Mouse (Mus musculus): ENCODE data around the gene Hectd2.

Hectd2 gene

DNA sequence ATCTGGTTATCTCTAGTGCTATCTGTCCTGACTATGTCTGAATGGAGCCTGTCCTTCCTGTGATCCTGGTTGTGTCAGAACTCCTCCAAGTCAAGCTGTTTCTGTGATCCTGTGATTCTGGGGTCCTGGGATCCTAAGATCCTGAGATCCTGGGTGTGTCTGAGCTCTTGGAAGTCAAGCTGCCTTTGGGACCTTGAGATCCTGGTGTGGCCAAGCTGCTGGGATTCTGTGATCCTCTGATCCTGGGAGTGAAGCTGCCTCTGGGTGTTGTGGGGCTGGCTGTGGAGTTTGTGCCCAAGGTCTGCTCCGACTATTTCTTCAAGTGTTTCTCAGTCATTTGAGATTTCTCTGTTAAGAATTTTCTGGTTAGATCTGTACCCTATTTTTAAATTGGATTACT is 98.2 kb downstream of the Hectd2 start:
- no peak for DNase-seq

DNA sequence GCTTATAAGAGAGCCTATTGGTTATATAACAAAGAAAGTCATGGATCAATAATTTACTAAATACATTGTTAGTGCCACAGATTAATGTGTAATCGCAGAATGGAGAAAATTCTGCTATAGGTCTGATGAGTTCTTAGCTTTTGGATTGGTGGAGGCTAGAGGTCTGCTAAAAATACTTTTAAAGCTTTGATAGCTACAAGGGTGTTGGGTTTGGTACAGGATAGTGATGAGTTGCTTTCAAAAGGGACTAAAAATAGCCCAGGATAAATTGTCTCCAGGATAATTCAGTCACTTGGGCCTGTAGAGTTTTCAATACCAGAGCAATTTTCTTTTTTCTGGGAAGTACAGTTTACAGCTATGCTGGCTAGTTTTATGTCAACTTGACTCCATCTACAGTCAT is 108.3 kb downstream of the Hectd2 start:
- no peak for DNase-seq

DNA sequence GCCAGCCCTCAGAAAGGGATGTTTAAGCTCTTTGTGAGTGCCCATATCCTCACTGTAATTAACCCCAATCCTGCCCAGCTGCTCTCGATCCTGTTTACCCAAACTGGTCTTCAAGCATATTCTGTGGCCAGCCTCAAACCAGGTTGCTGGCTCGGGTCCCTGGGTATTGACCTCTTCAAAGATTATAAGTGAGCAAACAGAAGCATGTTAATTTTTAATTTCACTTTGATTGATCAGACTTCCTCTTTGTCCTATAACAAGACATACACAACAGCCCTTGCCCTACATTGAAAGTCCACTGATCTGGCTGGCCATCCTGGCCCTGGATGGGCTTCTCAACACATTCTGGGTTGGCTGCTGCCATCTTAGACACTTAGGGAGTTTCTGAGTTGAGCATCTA is 109.5 kb downstream of the Hectd2 start:
- DNase-seq, result no peak

DNA sequence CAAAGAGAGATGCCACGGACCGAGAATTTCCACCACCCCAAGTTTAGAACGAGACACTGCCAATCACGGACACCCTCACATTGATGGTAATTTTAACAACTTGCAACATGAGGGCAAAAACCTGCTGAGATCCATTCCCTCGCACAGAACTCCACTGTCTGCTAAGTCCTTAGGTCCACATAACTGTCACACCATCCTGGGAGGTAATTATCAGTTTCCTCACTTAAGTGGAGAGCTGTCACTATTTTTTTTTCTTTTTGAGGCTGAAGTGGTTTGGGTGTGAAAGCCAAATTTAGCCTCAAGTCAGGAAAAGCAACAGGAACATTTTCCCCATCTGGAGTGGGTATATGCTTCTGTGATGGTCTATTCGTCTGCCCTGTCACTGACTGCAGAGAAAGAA is 110.0 kb downstream of the Hectd2 start:
- no peak for DNase-seq

DNA sequence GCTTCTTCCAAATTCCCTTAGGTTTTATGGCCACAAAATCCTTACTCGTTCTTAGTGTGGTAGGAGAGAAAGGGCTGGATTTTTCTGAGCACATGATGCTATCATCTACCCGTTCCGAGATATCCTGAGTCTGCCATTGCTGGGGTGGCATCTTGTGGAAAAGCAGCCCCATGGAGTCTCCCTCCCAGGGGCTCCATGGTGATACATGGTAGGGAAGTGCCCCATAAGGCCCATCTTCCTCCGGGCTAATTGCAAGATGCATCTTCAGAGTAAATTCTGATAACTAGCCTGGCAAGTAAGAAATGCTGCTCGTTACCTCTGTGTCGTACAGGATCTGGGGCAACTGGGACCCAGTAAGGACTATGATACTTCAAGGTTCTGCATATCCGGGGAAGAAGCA is 110.8 kb downstream of the Hectd2 start:
- DNase-seq, result no peak

DNA sequence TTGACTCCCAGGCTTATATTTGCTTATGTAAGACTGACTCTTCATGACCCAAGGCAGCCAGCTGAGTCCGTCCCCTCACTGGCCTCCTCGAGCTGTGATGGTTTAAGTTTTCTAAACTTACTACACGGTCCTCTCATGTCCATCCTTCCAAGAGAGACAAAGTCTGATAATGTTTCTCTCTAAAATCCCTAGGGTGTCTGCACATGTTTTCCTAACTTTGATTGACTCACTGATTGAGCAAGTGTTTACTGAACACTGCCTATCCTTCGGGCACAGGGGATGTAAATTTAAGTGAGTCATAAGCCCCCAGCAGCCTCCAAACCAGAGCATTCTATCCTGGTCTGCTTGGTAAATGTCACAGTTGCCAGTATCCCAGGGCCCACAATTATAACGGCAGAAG is 111.2 kb downstream of the Hectd2 start:
- DNase-seq, result no peak

DNA sequence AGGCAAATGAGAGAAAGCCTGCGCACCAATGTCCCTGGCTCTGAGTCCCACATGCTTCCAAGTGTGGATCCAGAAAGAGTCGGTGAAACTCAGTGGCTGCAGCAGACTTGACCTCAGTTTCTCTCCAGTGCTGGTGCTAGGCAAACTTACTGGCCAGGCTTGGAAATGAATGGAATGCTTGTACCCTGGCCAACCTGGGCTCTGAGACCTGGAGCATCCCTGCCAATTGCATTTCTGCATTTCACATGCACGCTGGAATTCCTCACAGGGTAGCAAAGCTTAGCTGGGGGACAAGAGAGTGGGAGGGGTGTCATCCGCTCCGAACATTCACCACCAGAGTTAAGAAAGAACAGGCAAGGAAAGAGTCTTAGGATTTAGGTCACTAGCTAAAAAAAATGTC is 112.0 kb downstream of the Hectd2 start:
- DNase-seq, result no peak

DNA sequence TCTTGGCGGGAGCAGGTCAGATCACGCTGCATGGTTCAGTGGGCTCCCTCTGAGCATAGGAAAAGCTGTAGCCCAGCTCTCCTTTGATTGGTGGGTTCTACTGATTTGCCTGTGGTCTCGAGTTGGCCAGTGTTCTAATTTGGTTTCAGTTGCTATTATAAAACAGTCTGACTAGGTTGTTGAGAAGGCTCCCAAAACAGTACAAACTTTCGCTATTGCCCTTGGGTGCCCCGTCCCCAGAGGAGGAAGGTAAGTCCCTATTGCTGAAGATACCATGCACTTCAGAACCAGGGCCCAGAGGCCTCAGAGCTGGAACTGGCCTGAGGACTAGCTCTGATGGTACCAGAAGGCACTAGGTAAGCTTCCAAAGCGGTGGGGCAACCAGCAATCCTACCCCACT is 112.9 kb downstream of the Hectd2 start:
- no peak for DNase-seq

DNA sequence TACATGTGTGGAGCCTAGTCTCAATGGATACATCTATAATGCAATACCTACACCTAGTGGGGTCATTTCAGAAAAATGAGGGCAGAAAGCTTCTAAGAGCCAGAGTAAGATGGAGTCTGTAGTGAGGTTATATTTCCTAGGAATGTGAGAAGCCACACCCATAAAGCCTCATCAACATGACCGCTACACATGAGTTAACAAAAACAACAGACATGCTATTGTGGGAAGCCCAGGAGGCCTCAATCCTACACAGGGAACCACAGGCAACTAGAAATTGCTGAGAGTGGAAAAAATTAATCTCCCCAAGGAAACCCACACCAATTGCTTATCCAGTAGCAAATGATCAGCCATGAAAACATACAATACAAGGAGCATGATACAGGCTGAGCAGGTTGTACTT is 113.7 kb downstream of the Hectd2 start:
- no peak for DNase-seq

DNA sequence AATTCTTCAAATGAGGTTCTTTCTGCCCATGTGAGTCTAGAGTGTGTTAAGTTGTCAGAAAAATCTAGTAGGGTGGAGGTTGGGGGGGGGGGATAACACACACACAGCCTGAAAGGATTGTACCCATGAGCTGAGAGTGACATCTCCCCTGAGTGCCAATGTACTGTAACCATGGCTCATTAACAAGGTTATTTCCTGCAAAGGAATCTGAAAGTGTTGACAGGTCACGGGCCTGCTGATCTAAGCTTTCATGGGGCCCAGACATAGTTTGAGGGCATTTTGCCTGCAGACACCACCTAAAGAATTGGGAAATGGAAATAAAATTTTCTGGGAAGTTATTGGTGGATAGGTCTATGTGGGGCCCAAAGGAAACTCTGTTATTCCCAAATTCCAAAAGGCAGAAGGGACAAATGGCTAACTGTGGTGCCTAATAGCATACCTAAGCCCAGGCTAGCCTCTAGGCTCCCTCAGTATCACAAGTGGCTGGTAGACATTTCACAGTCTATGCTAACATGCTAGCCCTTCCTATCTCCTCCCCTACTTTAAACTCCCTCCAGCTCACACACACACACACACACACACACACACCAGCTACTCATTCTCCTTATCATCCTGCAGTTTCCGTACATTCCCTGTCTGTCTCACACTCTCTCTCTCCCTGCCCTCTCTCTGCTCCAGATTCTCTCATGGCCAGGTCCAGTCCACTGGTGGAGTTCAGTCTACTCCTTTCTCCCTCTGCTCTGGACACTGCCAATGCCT is 114.6 kb downstream of the Hectd2 start:
- DNase-seq, result no peak

DNA sequence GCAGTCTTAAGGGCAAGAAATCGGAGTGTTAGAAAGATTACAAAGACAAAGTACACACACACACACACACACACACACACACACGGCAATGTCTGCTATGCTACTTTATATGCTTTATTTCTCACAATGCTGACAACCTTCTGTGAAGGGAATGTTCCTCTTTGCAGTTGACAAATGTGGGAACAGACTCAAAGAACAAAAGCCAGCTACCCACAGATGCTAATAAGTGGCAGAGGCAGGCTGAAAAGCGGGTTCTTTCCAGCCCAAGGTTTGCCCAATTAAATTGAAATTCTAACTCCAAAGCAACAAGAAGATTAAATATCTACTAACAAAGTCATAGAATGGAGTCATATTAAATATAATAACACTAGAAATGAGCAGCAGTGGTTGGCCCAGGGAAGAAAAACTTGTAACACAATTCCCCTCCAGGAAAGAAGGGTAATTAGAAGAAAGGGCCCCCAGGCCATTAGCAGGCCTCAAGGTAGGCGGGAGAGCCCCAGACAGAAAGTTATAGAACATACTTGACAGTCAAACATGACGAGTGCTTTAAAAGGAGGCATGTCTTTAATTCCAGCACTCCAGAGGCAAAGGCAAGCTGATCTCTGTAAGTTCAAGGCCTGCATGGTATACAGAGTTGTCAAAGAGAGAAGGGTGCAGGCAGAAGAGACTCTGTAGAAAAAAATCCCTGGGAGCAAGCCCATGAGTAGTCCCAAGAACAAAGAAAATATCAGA is 115.4 kb downstream of the Hectd2 start:
- no peak for DNase-seq

Measured in embryo, embryonic 11 days (tissue).